Mouse (Mus musculus) olfactory bulb, adult 2 months (tissue): ENCODE data around the gene Tmie.

Experiments used
- CTCF ChIP-seq: fragments of 200-500 bp; IDR thresholded peaks from 2 replicates; pipeline ENCODE4 v1.5.1; 2012; ENCODE audit warnings: low read depth, mild to moderate bottlenecking, low read length, moderate library complexity; ENCODE audit not compliant: insufficient read depth
- POLR2A ChIP-seq: fragments of 200-500 bp; IDR thresholded peaks from 2 replicates; pipeline ENCODE4 v1.6.1; 2012; ENCODE audit warnings: mild to moderate bottlenecking, low read depth, low read length, moderate library complexity; ENCODE audit not compliant: insufficient read depth

DNA sequence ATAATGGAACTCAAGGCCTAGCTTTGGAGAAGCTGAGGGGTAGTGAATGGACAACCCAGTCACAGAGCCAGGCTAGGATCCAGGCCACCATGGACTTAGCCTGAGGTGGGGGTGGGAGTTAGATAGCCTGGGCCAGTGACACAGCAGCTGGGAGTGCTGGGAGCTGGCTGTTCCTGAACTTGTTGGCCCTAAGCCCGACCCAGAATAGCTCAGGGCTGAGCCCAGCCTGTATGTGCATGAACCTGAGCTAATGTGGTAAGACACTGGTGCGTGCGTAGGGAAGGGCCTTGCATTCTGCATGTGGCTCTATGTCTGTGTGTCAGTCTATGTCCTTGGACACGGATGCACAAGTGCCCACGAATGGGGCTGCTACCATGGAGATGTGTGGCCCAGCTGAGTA, 2.0 kb downstream of the Tmie start:
- TF ChIP-seq CTCF (no peak), POLR2A (no peak)
